Mouse (Mus musculus): Measurements from ENCODE around the gene Vmn1r104. TPM values are rescaled to one million over a fixed set of nuclear protein-coding genes. Genes with fewer than 3 reads are reported as not detected.

The Vmn1r104 gene
- total RNA-seq (2023), result not detected

GRCm38 (mm10) chr7:20533537-20533936, at the start of gene Vmn1r104:
Gene Vmn1r104 (plus strand): TSS chr7:20533837.

DNA sequence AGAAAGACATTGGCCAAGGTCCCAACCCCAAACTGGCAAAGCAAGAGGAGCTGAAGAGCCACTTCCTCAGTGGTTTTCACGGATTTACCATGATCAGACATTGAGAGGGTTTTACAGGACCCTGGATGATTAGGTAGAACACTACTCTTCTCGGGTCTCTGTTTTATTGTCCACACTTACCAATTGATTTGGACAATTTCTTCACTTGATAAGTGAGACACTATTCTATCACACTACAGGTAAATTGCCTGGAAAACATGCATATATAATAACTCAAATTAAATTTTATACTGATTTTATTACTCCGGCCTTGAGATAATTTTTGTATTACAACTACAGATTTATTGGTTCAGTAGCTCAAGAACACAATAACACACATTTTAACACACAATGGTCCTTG, 23.2 kb upstream of the Vmn1r104 start, which contains the start of gene Vmn1r103:
TSS of gene Vmn1r103 (minus strand) at position 101 of the 400 bp plus-strand sequence.

GRCm38 (mm10) chr7:20545657-20546056, 12.0 kb downstream of the Vmn1r104 start, which contains the start of gene Gm5726:
Gene Gm5726 (minus strand): TSS chr7:20545757.

DNA sequence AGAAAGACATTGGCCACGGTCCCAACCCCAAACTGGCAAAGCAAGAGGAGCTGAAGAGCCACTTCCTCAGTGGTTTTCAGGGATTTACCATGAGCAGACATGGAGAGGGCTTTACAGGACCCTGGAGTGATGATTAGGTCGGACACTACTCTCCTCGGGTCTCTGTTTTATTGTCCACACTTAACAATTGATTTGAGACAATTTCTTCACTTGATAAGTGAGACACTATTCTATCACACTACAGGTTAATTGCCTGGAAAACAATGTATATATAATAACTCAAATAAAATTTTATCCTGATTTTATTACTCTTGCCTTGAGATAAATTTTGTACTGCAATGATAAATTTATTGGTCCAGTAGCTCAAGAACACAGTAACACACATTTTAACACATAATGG, 42.5 kb downstream of the Vmn1r104 start, which contains the start of gene Gm4141:
TSS of gene Gm4141 (minus strand) at position 101 of the 400 bp plus-strand sequence.

Other genes starting within 250 kb of the Vmn1r104 start
- gene Gm4133, start 199.8 kb upstream of the Vmn1r104 start, total RNA-seq (2023), result not detected
- gene Gm5728, start 158.4 kb upstream of the Vmn1r104 start, total RNA-seq (2023), result not detected
- not detected for gene Vmn1r100, start 115.9 kb upstream of the Vmn1r104 start, total RNA-seq (2023)
- not detected for gene Vmn1r101, start 91.2 kb upstream of the Vmn1r104 start, total RNA-seq (2023)
- not detected for gene Gm10670, start 58.9 kb upstream of the Vmn1r104 start, total RNA-seq (2023)
- not detected for gene Vmn1r103, start 23.3 kb upstream of the Vmn1r104 start, total RNA-seq (2023)
- gene Gm5726, start 11.9 kb downstream of the Vmn1r104 start, total RNA-seq (2023), result not detected
- gene Gm4141, start 42.4 kb downstream of the Vmn1r104 start, total RNA-seq (2023), result not detected
- not detected for gene Gm4513, start 65.2 kb downstream of the Vmn1r104 start, total RNA-seq (2023)
- not detected for gene Vmn1r107, start 135.1 kb downstream of the Vmn1r104 start, total RNA-seq (2023)
- not detected for gene Vmn1r111, start 169.4 kb downstream of the Vmn1r104 start, total RNA-seq (2023)
- not detected for gene Gm10668, start 196.8 kb downstream of the Vmn1r104 start, total RNA-seq (2023)
- not detected for gene Vmn1r112, start 237.3 kb downstream of the Vmn1r104 start, total RNA-seq (2023)

All from CD4-positive naive resting alpha-beta T cell, adult 57 days (primary cell).